ENCODE assay signal across 8 mouse cellular contexts in genomic region chr6:83101316-83101687, GRCm38 (mm10). TPM values are rescaled to one million over a fixed set of nuclear protein-coding genes. Genes with fewer than 3 reads are reported as not detected.
DNase-seq lines count a peak whose midpoint lies in the region; ATAC-seq and TF ChIP-seq lines count a peak whose summit lies in the region.

Gene Ccdc142 (plus strand): TSS chr6:83101601.
Gene Gm42688 (plus strand): TSS chr6:83101617.

- peak; percentile 89 for ATAC-seq in CD4-positive, CD25-positive, alpha-beta regulatory T cell, adult 4 months
- peak; percentile 64 for ATAC-seq in heart, embryonic 13.5 days (ENCODE audit: extremely low read depth, insufficient number of reproducible peaks, low FRiP score, low TSS enrichment)
- ATAC-seq in kidney, postnatal 0 days (replicated peaks; ENCODE audit: low FRiP score, low read depth), result peak; percentile 88
- peak; percentile 95 for ATAC-seq in monocyte, adult 5-6 weeks (replicated peaks; ENCODE audit: insufficient number of reproducible peaks, low FRiP score, low TSS enrichment, poor library complexity, severe bottlenecking)
- peak; percentile 87 for ATAC-seq in stomach, embryonic 14.5 days (ENCODE audit: insufficient number of reproducible peaks, insufficient read depth, low FRiP score, low read depth)

- peak; percentile 50 for DNase-seq in fat pad, adult 2 months (ENCODE audit: extremely low read depth, low read depth, low spot score)
- DNase-seq in kidney, postnatal 0 days (ENCODE audit: low spot score), result peak; percentile 96
- peak; percentile 90 for DNase-seq in liver, adult 2 months (ENCODE audit: extremely low read depth, low read depth, low spot score)

- peak within 1 kb of the TSS; percentile 42 for H3K27ac ChIP-seq in brown adipose tissue, adult 24 weeks (replicated peaks; ENCODE audit: low read depth, low read length)
- peak within 1 kb of the TSS; percentile 81 for H3K27ac ChIP-seq in heart, embryonic 13.5 days (replicated peaks)
- peak within 1 kb of the TSS; percentile 83 for H3K27ac ChIP-seq in kidney, postnatal 0 days
- H3K27ac ChIP-seq in liver, adult 2 months (replicated peaks; ENCODE audit: insufficient read depth, low read depth, low read length), result peak within 1 kb of the TSS; percentile 53
- peak within 1 kb of the TSS; percentile 81 for H3K27ac ChIP-seq in stomach, embryonic 14.5 days (ENCODE audit: low read length)

- peak; percentile 74 for TF ChIP-seq CTCF in kidney, postnatal 0 days (IDR thresholded peaks at IDR 0.05; ENCODE audit: low read depth)
- peak; percentile 64 for TF ChIP-seq CTCF in liver, adult 2 months (IDR thresholded peaks at IDR 0.05; ENCODE audit: low read depth, low read length)

- peak; percentile 66; the same call in 1 of the 2 replicates for TF ChIP-seq POLR2A in liver, adult 2 months (IDR thresholded peaks at IDR 0.05; ENCODE audit: extremely low read depth, insufficient read depth, low read length)

- H3K4me2 ChIP-seq in heart, embryonic 13.5 days, result peak within 1 kb of the TSS; percentile 100
- peak within 1 kb of the TSS; percentile 81 for H3K4me2 ChIP-seq in kidney, postnatal 0 days (ENCODE audit: low read length)
- H3K4me2 ChIP-seq in stomach, embryonic 14.5 days (replicated peaks; ENCODE audit: low read depth, low read length), result peak within 1 kb of the TSS; percentile 91

- WGBS in heart, embryonic 13.5 days, result under 1% methylated on average over 25 of the region's 25 CpGs
- WGBS in kidney, postnatal 0 days, result under 1% methylated on average over 25 of the region's 25 CpGs
- WGBS in liver, adult 2 months, result 1% methylated on average over 25 of the region's 25 CpGs
- WGBS in stomach, embryonic 14.5 days, result under 1% methylated on average over 25 of the region's 25 CpGs

- peak within 1 kb of the TSS; percentile 76 for H3K4me3 ChIP-seq in brown adipose tissue, adult 24 weeks (ENCODE audit: insufficient read depth, low read depth, low read length)
- peak within 1 kb of the TSS; percentile 77 for H3K4me3 ChIP-seq in heart, embryonic 13.5 days
- peak within 1 kb of the TSS; percentile 71 for H3K4me3 ChIP-seq in kidney, postnatal 0 days (replicated peaks; ENCODE audit: low read depth, low read length)
- peak within 1 kb of the TSS; percentile 67 for H3K4me3 ChIP-seq in liver, adult 2 months (ENCODE audit: insufficient read depth, low read depth, low read length)
- H3K4me3 ChIP-seq in stomach, embryonic 14.5 days (ENCODE audit: low read depth, low read length), result peak within 1 kb of the TSS; percentile 72

- peaks cover 6% of the 10 kb centered on the region for H3K4me1 ChIP-seq in brown adipose tissue, adult 24 weeks (ENCODE audit: control insufficient read depth, insufficient read depth, insufficient read length, low read length)
- peaks cover 19% of the 10 kb centered on the region for H3K4me1 ChIP-seq in heart, embryonic 13.5 days
- peaks cover 19% of the 10 kb centered on the region for H3K4me1 ChIP-seq in kidney, postnatal 0 days (replicated peaks; ENCODE audit: insufficient read depth, low read length)
- H3K4me1 ChIP-seq in liver, adult 2 months (ENCODE audit: control insufficient read depth, insufficient read depth, low read length), result peaks cover 11% of the 10 kb centered on the region
- H3K4me1 ChIP-seq in stomach, embryonic 14.5 days (ENCODE audit: control insufficient read depth, insufficient read depth, low read length), result peaks cover 10% of the 10 kb centered on the region; the same call in 1 of the 2 replicates

- no peaks in the 10 kb centered on the region for H3K9me3 ChIP-seq in heart, embryonic 13.5 days
- no peaks in the 10 kb centered on the region for H3K9me3 ChIP-seq in kidney, postnatal 0 days (replicated peaks; ENCODE audit: low read length)
- H3K9me3 ChIP-seq in stomach, embryonic 14.5 days (ENCODE audit: control insufficient read depth, low read depth, low read length), result no peaks in the 10 kb centered on the region

- H3K79me2 ChIP-seq in liver, adult 2 months (ENCODE audit: control insufficient read depth, insufficient read depth, low read length), result no peaks in the 10 kb centered on the region

- H3K27me3 ChIP-seq in heart, embryonic 13.5 days (replicated peaks), result peaks cover 36% of the 10 kb centered on the region
- H3K27me3 ChIP-seq in kidney, postnatal 0 days (ENCODE audit: insufficient read depth, low read length), result no peaks in the 10 kb centered on the region
- no peaks in the 10 kb centered on the region for H3K27me3 ChIP-seq in liver, adult 2 months (ENCODE audit: control insufficient read depth, insufficient read depth, low read length)
- no peaks in the 10 kb centered on the region for H3K27me3 ChIP-seq in stomach, embryonic 14.5 days (ENCODE audit: control insufficient read depth, insufficient read depth, low read length)

- H3K9ac ChIP-seq in heart, embryonic 13.5 days, result peak within 1 kb of the TSS; percentile 88
- H3K9ac ChIP-seq in kidney, postnatal 0 days (ENCODE audit: low read depth, low read length), result peak within 1 kb of the TSS; percentile 81
- H3K9ac ChIP-seq in liver, adult 2 months (ENCODE audit: low read depth, low read length), result peak within 1 kb of the TSS; percentile 81
- H3K9ac ChIP-seq in stomach, embryonic 14.5 days (replicated peaks; ENCODE audit: low read depth, low read length), result peak within 1 kb of the TSS; percentile 57

- H3K36me3 ChIP-seq in heart, embryonic 13.5 days, result peaks cover 7% of the 10 kb centered on the region; the same call in 1 of the 2 replicates
- H3K36me3 ChIP-seq in kidney, postnatal 0 days (ENCODE audit: insufficient read depth, low read length), result no peaks in the 10 kb centered on the region
- no peaks in the 10 kb centered on the region for H3K36me3 ChIP-seq in liver, adult 2 months (ENCODE audit: control insufficient read depth, insufficient read depth, low read length)
- H3K36me3 ChIP-seq in stomach, embryonic 14.5 days (ENCODE audit: control insufficient read depth, insufficient read depth, low read length), result no peaks in the 10 kb centered on the region

RNA-seq across cellular contexts. Expression of gene Ccdc142, which starts in this region (rescaled TPM):
- polyA plus RNA-seq in CD4-positive, CD25-positive, alpha-beta regulatory T cell, adult 4 months (2017; shearing (Covaris generic)), result 1 to 10 TPM in 1 of 2 experiments, under 1 TPM in 1; 0.82 to 2.2 TPM
- polyA plus RNA-seq in brown adipose tissue, adult 24 weeks (2012; ENCODE audit: insufficient read depth, insufficient read length, missing spikeins), result not detected in 2 replicates
- polyA plus RNA-seq in heart, embryonic 13.5 days (2015; fragmentation: Nextera tagmentation; extraction: Ambion mirVana), result 1.5 and 1.7 TPM in 2 replicates
- 2.0 and 2.7 TPM in 2 replicates for polyA plus RNA-seq in kidney, postnatal 0 days (2015; fragmentation: Nextera tagmentation; extraction: Ambion mirVana)
- total RNA-seq in liver, adult 2 months (2014; rRNA removed), result 3.0 and 3.4 TPM in 2 replicates
- polyA plus RNA-seq in liver, adult 2 months (2012; rRNA removed), result 4.2 and 5.4 TPM in 2 replicates
- 0.48 to 12.5 TPM (median 1.5 TPM) in 3 replicates for total RNA-seq in monocyte, adult 5-6 weeks (2017)
- 2.0 and 3.5 TPM in 2 replicates for polyA plus RNA-seq in stomach, embryonic 14.5 days (2014; fragmentation: Nextera tagmentation; extraction: Ambion mirVana)

RNA-seq across cellular contexts. Expression of gene Gm42688, which starts in this region (rescaled TPM):
- under 1 TPM; 0.67 to 0.68 TPM for polyA plus RNA-seq in CD4-positive, CD25-positive, alpha-beta regulatory T cell, adult 4 months (2017; shearing (Covaris generic))
- not detected in 2 replicates for polyA plus RNA-seq in brown adipose tissue, adult 24 weeks (2012; ENCODE audit: insufficient read depth, insufficient read length, missing spikeins)
- 1.6 TPM in 2 replicates for polyA plus RNA-seq in heart, embryonic 13.5 days (2015; fragmentation: Nextera tagmentation; extraction: Ambion mirVana)
- polyA plus RNA-seq in kidney, postnatal 0 days (2015; fragmentation: Nextera tagmentation; extraction: Ambion mirVana), result 2.7 and 2.9 TPM in 2 replicates
- 1.4 and 1.8 TPM in 2 replicates for total RNA-seq in liver, adult 2 months (2014; rRNA removed)
- polyA plus RNA-seq in liver, adult 2 months (2012; rRNA removed), result 2.0 and 2.5 TPM in 2 replicates
- 2.5 to 5.5 TPM (median 2.6 TPM) in 3 replicates for total RNA-seq in monocyte, adult 5-6 weeks (2017)
- 1.7 and 2.0 TPM in 2 replicates for polyA plus RNA-seq in stomach, embryonic 14.5 days (2014; fragmentation: Nextera tagmentation; extraction: Ambion mirVana)

Comparison
In these comparisons a context has a peak if more than half of its experiments do, and no peak if none do; other contexts are left out.
1. Peak in every context shown above with its lines: DNase-seq, ATAC-seq, H3K4me3 ChIP-seq and H3K27ac ChIP-seq.